Mouse (Mus musculus) kidney, postnatal 10 days (tissue): ENCODE data around the gene Anp32a.

Source experiments
- DNase-seq: peaks from one replicate; pipeline ENCODE4 v3.0.0; 2021; ENCODE audit warnings: mixed read lengths

Anp32a gene

GRCm38 (mm10) chr9:62341123-62341486, at the start of gene Anp32a:
Anp32a (plus strand) TSS chr9:62341293.
- peak; percentile 100 for DNase-seq

GRCm38 (mm10) chr9:62295006-62295698, 45.9 kb upstream of the Anp32a start:
- peak; percentile 89 for DNase-seq

- DNase-seq = no peak
Measured at GRCm38 (mm10) chr9:62296891-62297290, 44.2 kb upstream of the Anp32a start.

- no peak for DNase-seq
Measured at GRCm38 (mm10) chr9:62315556-62315955, 25.5 kb upstream of the Anp32a start.

- no peak for DNase-seq
Measured at GRCm38 (mm10) chr9:62318729-62319128, 22.4 kb upstream of the Anp32a start.

- no peak for DNase-seq
Measured at GRCm38 (mm10) chr9:62323816-62324215, 17.3 kb upstream of the Anp32a start.

- DNase-seq = no peak
Measured at GRCm38 (mm10) chr9:62325965-62326364, 15.1 kb upstream of the Anp32a start.

GRCm38 (mm10) chr9:62334298-62334825, 6.7 kb upstream of the Anp32a start:
- no peak for DNase-seq

GRCm38 (mm10) chr9:62335396-62335795, 5.7 kb upstream of the Anp32a start:
- DNase-seq = no peak

GRCm38 (mm10) chr9:62337924-62338635, 3.0 kb upstream of the Anp32a start:
- DNase-seq = peak; percentile 64

GRCm38 (mm10) chr9:62338636-62339191, 2.4 kb upstream of the Anp32a start:
- DNase-seq = no peak

- DNase-seq = no peak
Measured at GRCm38 (mm10) chr9:62340301-62341122, 581 bp upstream of the Anp32a start.

GRCm38 (mm10) chr9:62341701-62342440, 778 bp downstream of the Anp32a start:
- DNase-seq = peak; percentile 55

- DNase-seq = peak; percentile 73
Measured at GRCm38 (mm10) chr9:62342441-62343191, 1.5 kb downstream of the Anp32a start.

- peak; percentile 91 for DNase-seq
Measured at GRCm38 (mm10) chr9:62343192-62343903, 2.3 kb downstream of the Anp32a start.

- DNase-seq = peak; percentile 84
Measured at GRCm38 (mm10) chr9:62343904-62344491, 2.9 kb downstream of the Anp32a start.

GRCm38 (mm10) chr9:62344545-62344944, 3.5 kb downstream of the Anp32a start:
- DNase-seq = peak; percentile 78

- DNase-seq = peak; percentile 70
Measured at GRCm38 (mm10) chr9:62345081-62345481, 4.0 kb downstream of the Anp32a start.

- DNase-seq = no peak
Measured at GRCm38 (mm10) chr9:62345633-62346387, 4.7 kb downstream of the Anp32a start.

GRCm38 (mm10) chr9:62346388-62346679, 5.2 kb downstream of the Anp32a start:
- DNase-seq = no peak
